Mouse (Mus musculus) liver, embryonic 14.5 days (tissue): ENCODE measurements around the gene C1qtnf5.

Experiments used
- CTCF ChIP-seq: IDR thresholded peaks from 2 replicates; pipeline ENCODE4 v1.5.1; 2016; ENCODE audit warnings: antibody characterized with exemption, low read depth, control low read depth
- EP300 ChIP-seq: IDR thresholded peaks from 2 replicates; pipeline ENCODE4 v1.6.1; 2016; ENCODE audit warnings: antibody characterized with exemption, low read depth

DNA sequence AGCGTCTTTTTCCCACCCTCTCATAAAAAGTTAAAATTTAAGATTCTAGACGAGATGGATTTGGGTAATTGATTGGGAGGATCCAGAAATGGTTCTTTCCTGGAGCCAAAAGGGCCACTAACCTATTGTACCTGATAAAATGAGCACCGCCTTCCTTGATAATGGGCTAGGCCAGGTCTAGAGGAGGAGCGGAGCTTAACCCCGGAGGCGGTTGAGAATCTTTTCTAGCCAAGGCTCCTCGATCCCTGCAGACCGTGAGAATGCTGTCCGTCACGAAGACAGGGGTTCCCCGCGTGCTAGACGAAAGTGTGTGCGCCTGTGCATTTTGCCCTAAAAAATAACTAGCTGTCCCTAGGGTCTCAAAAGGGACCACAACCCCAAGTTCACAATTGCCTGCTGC, 22.8 kb upstream of the C1qtnf5 start:
- no peak for TF ChIP-seq EP300
- no peak for TF ChIP-seq CTCF
